Mouse (Mus musculus) thymus, adult 2 months (tissue): ENCODE measurements at regions not wholly inside any gene's neighbourhood (a gene's known extent, or its start where the extent isn't known, plus 50 kb on each side); places are given as distances from the start of the nearest gene placed in this dataset.
"Not testable (repeated sequence)": the region's sequence is repeated elsewhere in the genome, so short reads cannot be mapped to it uniquely, and the experiment has no call there.

Source experiments
- CTCF ChIP-seq: fragments of 200-500 bp; IDR thresholded peaks from 2 replicates; pipeline ENCODE4 v1.5.1; 2012; ENCODE audit warnings: mild to moderate bottlenecking, control low read depth, low read length, moderate library complexity, borderline replicate concordance; ENCODE audit not compliant: control insufficient read depth, poor library complexity, insufficient read depth; ENCODE audit errors: extremely low read depth
- POLR2A ChIP-seq: fragments of 200-500 bp; IDR thresholded peaks from 2 replicates; pipeline ENCODE4 v1.6.1; 2012; ENCODE audit warnings: mild to moderate bottlenecking, low read length, control low read depth, moderate library complexity; ENCODE audit not compliant: control insufficient read depth, poor library complexity, insufficient read depth; ENCODE audit errors: extremely low read depth

- not testable (repeated sequence) for TF ChIP-seq CTCF, POLR2A
Measured at GRCm38 (mm10) chr14:47973161-47973560, 147.5 kb upstream of the Peli2 start.
